Mouse (Mus musculus) heart, embryonic 12.5 days (tissue): Measurements from ENCODE around the gene Arl2. TPM values are rescaled to one million over a fixed set of nuclear protein-coding genes. Genes with fewer than 3 reads are reported as not detected.

Experiments
- polyA plus RNA-seq: library from polyadenylated mRNA; unstranded; fragments of >200 nt; fragmentation: Nextera tagmentation; extraction: Ambion mirVana; gene quantifications from 2 replicates; pipeline ENCODE4 v1.2.1, GENCODE M21; 2016

Arl2 gene
- polyA plus RNA-seq, 1 experiment from 2014 or later = 73.9 TPM

Other genes with a start within 250 kb of the Arl2 start
- 1.5 and 1.9 TPM in 2 replicates for gene Tigd3, start 247.4 kb downstream of the Arl2 start, polyA plus RNA-seq
- gene Dpf2, start 228.5 kb downstream of the Arl2 start, polyA plus RNA-seq = 111 and 118 TPM in 2 replicates
- gene Cdc42ep2, start 216.7 kb downstream of the Arl2 start, polyA plus RNA-seq = 6.5 and 7.3 TPM in 2 replicates
- gene Pola2, start 177.3 kb downstream of the Arl2 start, polyA plus RNA-seq = 49.3 and 51.1 TPM in 2 replicates
- gene Slc22a20, start 155.4 kb downstream of the Arl2 start, polyA plus RNA-seq = not detected in 2 replicates
- gene Capn1, start 125.7 kb downstream of the Arl2 start, polyA plus RNA-seq = 8.2 and 8.4 TPM in 2 replicates
- gene Syvn1, start 95.0 kb downstream of the Arl2 start, polyA plus RNA-seq = 21.1 and 21.8 TPM in 2 replicates
- 58.5 and 64.4 TPM in 2 replicates for gene Mrpl49, start 83.8 kb downstream of the Arl2 start, polyA plus RNA-seq
- 503 and 513 TPM in 2 replicates for gene Fau, start 83.7 kb downstream of the Arl2 start, polyA plus RNA-seq
- gene Znhit2, start 80.4 kb downstream of the Arl2 start, polyA plus RNA-seq = 23.9 and 24.9 TPM in 2 replicates
- gene Tm7sf2, start 73.2 kb downstream of the Arl2 start, polyA plus RNA-seq = 8.4 and 9.2 TPM in 2 replicates
- 45.1 and 50.2 TPM in 2 replicates for gene Vps51, start 64.3 kb downstream of the Arl2 start, polyA plus RNA-seq
- not detected in 2 replicates for gene Tmem262, start 61.5 kb downstream of the Arl2 start, polyA plus RNA-seq
- 1.2 and 1.3 TPM in 2 replicates for gene Gm28374, start 59.3 kb downstream of the Arl2 start, polyA plus RNA-seq
- gene Zfpl1, start 56.6 kb downstream of the Arl2 start, polyA plus RNA-seq = 48.9 and 52.4 TPM in 2 replicates
- 27.4 and 27.7 TPM in 2 replicates for gene Cdca5, start 56.6 kb downstream of the Arl2 start, polyA plus RNA-seq
- gene AC131692.1, start 47.1 kb downstream of the Arl2 start, polyA plus RNA-seq = 0.27 TPM in 1 of 2 replicates, not detected in the other
- gene Naaladl1, start 35.8 kb downstream of the Arl2 start, polyA plus RNA-seq = 0.22 TPM in 2 replicates
- gene Sac3d1, start 22.9 kb downstream of the Arl2 start, polyA plus RNA-seq = 35.2 and 35.9 TPM in 2 replicates
- 20.9 and 21.2 TPM in 2 replicates for gene Snx15, start 13.2 kb downstream of the Arl2 start, polyA plus RNA-seq
- 0.14 TPM in 1 of 2 replicates, not detected in the other for gene Batf2, start 565 bp downstream of the Arl2 start, polyA plus RNA-seq
- gene Majin, start 42.8 kb upstream of the Arl2 start, polyA plus RNA-seq = not detected in 2 replicates
- gene Gpha2, start 84.8 kb upstream of the Arl2 start, polyA plus RNA-seq = 0.57 TPM in 1 of 2 replicates, not detected in the other
- gene Ppp2r5b, start 94.3 kb upstream of the Arl2 start, polyA plus RNA-seq = 29.8 and 31.0 TPM in 2 replicates
- gene Atg2a, start 100.1 kb upstream of the Arl2 start, polyA plus RNA-seq = 10.9 and 13.0 TPM in 2 replicates
- 87.0 and 88.7 TPM in 2 replicates for gene Ehd1, start 135.2 kb upstream of the Arl2 start, polyA plus RNA-seq
- gene Cdc42bpg, start 164.9 kb upstream of the Arl2 start, polyA plus RNA-seq = 0.34 and 0.44 TPM in 2 replicates
- gene Men1, start 193.4 kb upstream of the Arl2 start, polyA plus RNA-seq = 48.7 and 52.1 TPM in 2 replicates
- 14.1 and 15.7 TPM in 2 replicates for gene Map4k2, start 199.6 kb upstream of the Arl2 start, polyA plus RNA-seq
- gene Sf1, start 222.1 kb upstream of the Arl2 start, polyA plus RNA-seq = 127 and 130 TPM in 2 replicates
- 224 and 234 TPM in 2 replicates for gene Pygm, start 242.9 kb upstream of the Arl2 start, polyA plus RNA-seq